Comparison of ENCODE assay signal across 14 mouse cellular contexts in the genomic region with DNA sequence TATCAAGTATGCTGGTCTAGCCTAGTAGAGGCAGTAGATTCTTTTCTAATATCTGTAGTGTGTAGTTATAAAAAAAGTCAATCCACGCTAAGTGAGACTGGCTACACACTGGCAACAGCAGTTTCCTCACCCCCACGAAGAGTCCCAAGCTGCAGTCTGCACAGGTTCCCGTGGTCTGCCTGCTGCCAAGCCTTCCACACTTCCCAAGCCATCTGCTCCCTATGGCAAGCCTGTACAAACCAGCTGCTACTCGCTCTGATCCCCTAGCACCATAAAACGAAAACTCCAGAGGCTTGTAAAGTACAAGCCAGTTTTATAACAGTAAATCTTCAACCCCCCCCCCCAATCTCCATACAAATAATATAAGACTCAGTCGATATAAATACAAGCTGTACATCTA.
A peak's percentile ranks its signal among the peaks of the same experiment; 100 is the strongest.
DNase-seq lines count a peak whose midpoint lies in the region; ATAC-seq lines count a peak whose summit lies in the region.
"Had no signal": no experiment of that assay in that cellular context is flagged by ENCODE, and none has a peak within 500 bp of the region (broad histone marks: within the 10 kb centered on the region; RNA-seq: fewer than 3 reads in every experiment).

No protein-coding gene starts in this region.

- 76% methylated on average over 6 of the region's 6 CpGs for WGBS in heart, embryonic 12.5 days

- no peak for ATAC-seq in heart, embryonic 12.5 days (ENCODE audit: insufficient number of reproducible peaks, low FRiP score)

- no peak overlapping the region for H3K27ac ChIP-seq in heart, embryonic 12.5 days (ENCODE audit: poor library complexity, severe bottlenecking)
- H3K27ac ChIP-seq: hindbrain, embryonic 15.5 days; liver, embryonic 15.5 days had no signal

- no peaks in the 10 kb centered on the region for H3K27me3 ChIP-seq in heart, embryonic 12.5 days (replicated peaks)
- H3K27me3 ChIP-seq: hindbrain, embryonic 15.5 days; liver, embryonic 15.5 days; megakaryocyte, embryonic 14.5 days had no signal

- no peaks in the 10 kb centered on the region for H3K4me1 ChIP-seq in heart, embryonic 12.5 days (replicated peaks)
- H3K4me1 ChIP-seq: hindbrain, embryonic 15.5 days; liver, embryonic 15.5 days; megakaryocyte, embryonic 14.5 days had no signal

- peak; percentile 34 to 60 for DNase-seq in cerebellum, postnatal 25 days
- no peak for DNase-seq in cerebellum, adult 18-20 months
- DNase-seq in brain, embryonic 18.5 days (ENCODE audit: low read depth, low spot score) = peak; percentile 51
- peak; percentile 63 for DNase-seq in layer of hippocampus, adult 9-10 months (ENCODE audit: low spot score)
- peak; percentile 65 for DNase-seq in left cerebral cortex, postnatal 4 days
- DNase-seq in adrenal gland, adult 8-10 months = no peak
- no peak for DNase-seq in retina, postnatal 1 day
- DNase-seq: adrenal gland, postnatal 10 days; kidney, postnatal 14 days had no signal

- H3K4me2 ChIP-seq in heart, embryonic 12.5 days = no peak overlapping the region
- H3K4me2 ChIP-seq: heart, embryonic 11.5 days; hindbrain, embryonic 15.5 days; liver, embryonic 15.5 days had no signal

- H3K9me3 ChIP-seq in heart, embryonic 12.5 days (replicated peaks) = no peaks in the 10 kb centered on the region; the same call in 1 of the 2 replicates
- H3K9me3 ChIP-seq: hindbrain, embryonic 15.5 days; liver, embryonic 15.5 days; megakaryocyte, embryonic 14.5 days had no signal

- H3K4me3 ChIP-seq in heart, embryonic 12.5 days = no peak overlapping the region
- H3K4me3 ChIP-seq: hindbrain, embryonic 15.5 days; liver, embryonic 15.5 days; megakaryocyte, embryonic 14.5 days had no signal

- H3K9ac ChIP-seq in heart, embryonic 12.5 days = no peak overlapping the region
- H3K9ac ChIP-seq: hindbrain, embryonic 15.5 days; liver, embryonic 15.5 days had no signal

- H3K36me3 ChIP-seq in heart, embryonic 12.5 days = no peaks in the 10 kb centered on the region
- H3K36me3 ChIP-seq: hindbrain, embryonic 15.5 days; liver, embryonic 15.5 days had no signal

- intact Hi-C loops in left cerebral cortex, postnatal 4 days (cut with DNase I) = no loop called here

Comparison
In these comparisons a context has a peak if more than half of its experiments do, and no peak if none do; other contexts are left out.
1. DNase-seq: peak in cerebellum, postnatal 25 days (2 of 2), brain, embryonic 18.5 days (single experiment), layer of hippocampus, adult 9-10 months (single experiment) and left cerebral cortex, postnatal 4 days (single experiment); none in cerebellum, adult 18-20 months (0 of 2), adrenal gland, adult 8-10 months (single experiment) and retina, postnatal 1 day (single experiment).